Mouse (Mus musculus) spleen, adult 12 weeks (tissue): ENCODE data around the gene Stim1.
"Not testable (repeated sequence)": the region's sequence is repeated elsewhere in the genome, so short reads cannot be mapped to it uniquely, and the experiment has no call there.

Source experiments
- DNase-seq: peaks from one replicate; pipeline ENCODE4 v3.0.0; 2022; ENCODE audit warnings: low spot score

Stim1 gene

DNA sequence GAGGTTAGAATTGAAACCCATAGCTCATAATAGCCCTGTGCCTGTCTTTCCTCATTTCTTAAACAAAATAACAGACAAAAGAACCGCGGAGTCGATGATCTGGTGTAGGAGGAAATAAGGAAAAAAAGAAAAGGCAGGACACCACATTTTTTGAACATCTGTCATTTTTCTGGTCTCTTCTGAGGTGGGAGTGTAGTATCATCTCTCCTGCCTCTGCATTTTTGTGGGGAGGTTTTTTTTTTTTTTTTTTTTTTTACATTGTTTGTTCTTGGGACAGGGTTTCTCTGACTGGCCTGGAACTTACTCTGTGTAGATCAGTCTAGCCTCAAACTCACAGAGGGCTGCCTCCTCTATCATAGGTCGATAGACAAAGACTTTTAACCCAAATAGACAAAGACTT, 174.8 kb downstream of the Stim1 start:
- no peak for DNase-seq

DNA sequence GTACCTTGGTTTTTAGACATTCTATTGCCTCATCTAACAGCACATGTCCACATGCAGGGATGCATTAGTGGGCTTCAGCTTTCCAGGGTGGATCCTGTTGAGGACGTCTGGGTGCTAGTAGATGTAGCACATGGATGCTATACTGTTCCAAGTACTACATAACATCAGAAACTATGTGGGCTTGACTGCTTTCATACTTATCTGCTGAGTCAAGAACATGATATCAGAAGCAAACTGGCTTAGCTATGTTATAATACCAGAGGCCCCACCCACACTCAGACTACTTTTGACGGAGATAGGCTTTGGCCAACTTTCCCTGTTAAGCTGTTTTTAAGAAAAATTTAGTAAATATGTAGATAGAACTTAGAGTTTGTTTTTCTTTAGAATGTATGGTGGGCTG, 176.7 kb downstream of the Stim1 start:
- DNase-seq: peak; percentile 18

DNA sequence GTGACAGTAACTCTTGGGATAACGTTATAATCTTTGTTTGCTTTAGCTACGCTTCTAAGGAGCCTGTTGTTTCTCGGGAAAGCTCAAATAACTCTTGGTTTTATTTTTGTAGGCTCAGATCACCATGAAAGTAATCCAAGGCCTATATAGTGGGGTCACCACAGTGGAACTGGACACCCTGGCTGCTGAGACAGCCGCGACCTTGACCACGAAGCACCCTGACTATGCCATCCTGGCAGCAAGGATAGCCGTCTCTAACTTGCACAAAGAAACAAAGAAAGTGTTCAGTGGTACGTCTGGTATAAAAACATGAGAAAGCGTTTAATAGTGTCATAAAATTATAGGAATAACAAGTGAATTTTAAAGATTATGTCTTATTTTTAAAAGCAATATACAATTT, 178.8 kb downstream of the Stim1 start:
- no peak for DNase-seq

DNA sequence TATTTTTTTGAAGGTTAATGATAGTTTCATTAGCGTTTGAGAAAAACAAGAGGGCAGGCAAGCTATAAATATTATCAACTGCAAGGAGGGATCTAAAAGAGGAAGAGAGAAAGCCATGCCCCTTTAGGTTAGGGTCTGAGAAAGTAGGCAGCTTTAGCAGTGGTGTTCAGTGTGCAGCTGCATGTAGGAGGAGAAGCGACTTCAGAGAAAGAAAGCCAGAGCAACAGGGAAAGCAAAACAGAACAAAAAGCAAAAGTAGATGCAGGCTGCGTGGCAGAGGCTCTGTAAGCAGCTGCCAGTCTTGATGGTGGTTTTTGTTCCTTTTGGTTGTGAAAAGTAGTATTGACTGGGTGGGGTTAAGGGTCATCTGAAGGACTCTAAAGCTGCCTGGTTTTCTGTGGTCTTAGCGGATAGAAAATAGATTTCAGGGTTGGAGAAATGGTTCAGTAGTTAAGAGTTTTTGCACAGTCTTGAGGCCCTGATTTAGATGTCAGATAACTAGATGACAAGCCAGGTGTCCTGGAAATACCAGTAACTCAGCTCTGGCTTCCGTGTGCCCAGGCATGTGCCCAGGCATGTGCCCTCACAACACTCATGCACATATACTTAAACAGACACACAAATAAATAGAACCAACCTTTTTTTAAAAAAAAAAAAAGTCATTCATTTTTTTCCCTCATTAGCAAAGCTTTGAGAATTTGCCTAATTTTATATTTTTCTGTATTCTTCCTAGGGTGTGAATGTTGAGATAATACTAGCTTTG, 191.2 kb downstream of the Stim1 start:
- no peak for DNase-seq

DNA sequence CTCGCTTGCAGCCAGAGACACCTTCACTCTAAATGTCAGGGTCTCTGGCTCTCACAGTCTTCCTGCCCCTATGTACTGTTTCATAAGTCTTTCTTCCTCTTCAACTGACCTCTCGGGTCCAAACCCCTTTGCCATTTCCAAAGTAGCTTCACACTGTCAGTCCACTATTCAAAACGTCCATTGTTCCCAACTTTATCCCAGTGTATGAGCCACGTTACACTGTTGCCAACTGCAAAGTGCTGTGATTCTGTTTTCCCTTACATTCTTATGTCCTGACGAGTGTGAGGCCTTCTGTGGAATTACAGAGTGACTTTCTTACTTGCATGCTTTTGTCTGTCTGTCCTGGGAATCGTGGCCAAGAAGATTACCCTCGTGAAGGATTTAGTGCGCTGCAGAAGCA, 200.0 kb downstream of the Stim1 start:
- no peak for DNase-seq

DNA sequence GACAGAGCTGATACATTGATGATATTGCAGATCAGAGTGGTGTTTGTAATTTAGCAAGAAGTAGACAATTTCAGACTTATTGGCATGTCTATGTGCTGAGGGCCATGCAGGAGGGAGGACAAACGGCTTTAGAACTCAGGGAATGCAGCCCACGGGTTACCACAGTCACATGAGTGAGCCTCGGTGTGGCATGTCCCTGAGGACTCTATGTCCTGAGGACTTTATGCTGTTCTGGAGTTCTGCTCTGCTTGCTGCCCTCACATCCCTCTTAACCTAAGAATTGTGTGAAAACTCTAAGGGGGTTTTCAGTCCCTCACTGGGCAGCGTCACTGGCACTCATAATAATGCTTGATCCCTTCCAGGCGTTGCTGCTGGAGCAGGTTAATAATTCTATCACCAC, 205.1 kb downstream of the Stim1 start:
- no peak for DNase-seq

DNA sequence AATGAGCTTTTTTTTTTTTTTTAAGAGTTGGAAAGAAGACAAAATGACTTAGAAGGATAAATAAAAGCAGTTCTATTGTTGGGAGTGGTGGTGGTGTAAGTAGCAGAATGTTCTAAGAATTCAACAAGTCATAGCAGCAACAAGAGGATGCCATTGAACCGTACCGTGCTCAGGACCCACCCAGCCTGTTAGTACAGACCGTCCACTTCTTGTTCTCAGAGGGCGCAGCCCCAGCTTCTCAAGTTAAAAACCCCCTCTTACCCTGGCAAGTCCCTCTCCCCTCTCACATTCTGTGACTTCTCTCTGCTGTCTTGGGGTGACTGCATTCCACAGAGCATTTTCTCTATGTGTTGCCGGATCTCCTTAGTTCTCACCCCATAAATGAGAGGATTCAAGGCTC, 209.0 kb downstream of the Stim1 start:
- no peak for DNase-seq

DNA sequence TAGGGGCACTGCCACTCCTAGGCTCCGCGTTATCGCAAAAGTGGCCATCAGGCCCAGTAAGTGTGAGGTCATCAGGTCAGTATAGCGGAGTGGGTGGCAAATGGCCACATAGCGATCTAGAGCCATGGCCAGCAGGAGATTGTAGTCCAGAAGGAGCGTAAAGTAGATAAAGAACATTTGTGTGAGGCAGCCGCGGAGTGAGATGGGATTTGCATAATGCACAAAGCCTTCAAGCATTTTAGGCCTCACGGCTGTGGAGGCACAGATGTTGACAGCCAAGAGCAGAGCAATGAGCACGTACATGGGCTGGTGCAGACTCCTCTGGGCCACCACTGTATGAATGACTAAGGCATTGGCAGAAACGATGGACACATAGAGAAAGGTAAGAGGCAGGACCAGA, 209.8 kb downstream of the Stim1 start:
- no peak for DNase-seq

DNA sequence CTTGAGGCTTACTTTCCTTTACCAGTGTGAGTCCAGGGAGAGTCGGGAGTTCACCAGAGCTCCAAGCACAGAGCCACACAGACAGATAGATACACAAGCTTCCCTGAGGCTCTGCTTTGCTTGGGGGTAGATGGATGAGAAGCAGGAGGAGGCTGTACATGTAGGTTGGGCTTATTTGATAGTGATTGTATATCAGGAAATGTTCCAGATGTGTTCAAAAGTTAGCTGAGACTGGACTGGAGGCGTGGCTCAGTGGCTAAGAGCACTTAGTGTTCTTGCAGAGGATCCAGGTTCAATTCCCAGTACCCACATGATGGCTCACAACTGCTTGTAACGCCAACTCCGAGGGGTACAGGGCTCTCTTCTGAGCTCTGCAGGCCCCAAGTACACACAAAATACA, 210.8 kb downstream of the Stim1 start:
- DNase-seq: no peak

DNA sequence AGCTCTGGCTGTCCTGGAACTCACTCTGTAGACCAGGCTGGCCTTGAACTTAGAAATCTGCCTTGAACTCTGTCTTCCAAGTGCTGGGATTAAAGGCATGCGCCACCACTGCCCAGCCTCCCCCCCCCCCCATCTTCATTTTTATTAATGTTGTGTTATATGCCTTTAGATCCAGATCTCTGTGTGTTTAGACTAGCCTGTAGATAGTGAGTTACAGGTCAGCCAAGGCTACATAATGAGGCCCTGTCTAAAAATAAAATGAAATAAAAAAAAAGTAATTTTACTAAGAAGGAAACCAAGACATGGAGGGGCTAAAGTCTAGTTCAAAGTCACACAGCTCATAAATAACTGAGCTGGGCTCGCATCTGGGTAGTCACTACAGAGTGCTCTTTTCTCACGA, 211.3 kb downstream of the Stim1 start:
- DNase-seq: no peak

DNA sequence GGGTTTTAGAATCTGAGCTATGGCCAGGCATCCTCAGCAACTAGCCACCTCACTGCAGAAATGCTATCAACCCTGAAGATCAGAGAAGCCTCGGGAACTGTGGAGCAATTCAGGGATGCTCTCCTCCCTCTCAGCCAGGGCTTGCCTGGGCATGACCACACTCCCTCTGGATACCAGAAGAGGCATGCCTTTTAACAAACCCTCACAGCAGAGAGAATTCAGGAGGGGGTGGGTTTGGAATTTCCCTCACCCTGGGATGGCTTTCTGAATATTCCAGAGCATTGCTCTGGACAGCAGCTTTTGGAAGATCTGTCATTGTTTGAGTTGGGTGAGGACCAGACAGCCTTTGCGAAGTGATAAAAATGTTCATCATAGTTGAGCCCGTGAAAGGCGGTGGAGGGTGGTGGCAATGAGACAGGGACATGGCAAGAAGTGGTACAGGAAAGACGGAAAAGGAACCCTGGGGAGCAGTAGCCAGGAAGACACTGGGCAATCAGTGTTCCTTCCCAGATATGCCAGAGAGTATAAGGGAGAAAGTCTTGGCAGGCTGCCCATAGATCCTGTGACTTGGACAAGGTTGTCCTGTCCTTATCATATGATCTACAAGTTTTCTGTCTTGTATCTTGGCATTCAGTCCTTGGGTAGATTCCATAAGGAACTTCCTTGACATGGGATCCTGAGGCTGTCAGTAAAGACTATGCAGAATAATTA, 211.9 kb downstream of the Stim1 start:
- DNase-seq: no peak

DNA sequence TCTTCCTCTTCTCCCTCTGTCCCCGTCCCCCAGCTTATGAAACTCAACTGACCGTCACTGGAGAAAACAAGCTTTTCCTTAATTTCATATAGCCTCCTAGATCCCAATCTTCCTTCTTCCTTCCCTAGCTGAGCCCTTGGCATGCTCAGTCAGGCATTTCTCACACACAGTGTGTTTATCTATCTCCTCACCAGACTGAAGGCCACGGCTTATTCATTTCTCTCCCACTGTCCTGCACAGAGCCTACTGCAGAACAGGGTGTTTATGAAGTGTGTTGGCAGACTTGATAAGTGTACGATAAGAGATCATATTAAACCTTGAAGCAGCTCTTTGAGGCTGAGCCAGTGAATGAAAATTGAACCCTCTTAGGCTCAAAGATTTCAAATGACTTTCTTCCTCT, 213.2 kb downstream of the Stim1 start:
- no peak for DNase-seq

DNA sequence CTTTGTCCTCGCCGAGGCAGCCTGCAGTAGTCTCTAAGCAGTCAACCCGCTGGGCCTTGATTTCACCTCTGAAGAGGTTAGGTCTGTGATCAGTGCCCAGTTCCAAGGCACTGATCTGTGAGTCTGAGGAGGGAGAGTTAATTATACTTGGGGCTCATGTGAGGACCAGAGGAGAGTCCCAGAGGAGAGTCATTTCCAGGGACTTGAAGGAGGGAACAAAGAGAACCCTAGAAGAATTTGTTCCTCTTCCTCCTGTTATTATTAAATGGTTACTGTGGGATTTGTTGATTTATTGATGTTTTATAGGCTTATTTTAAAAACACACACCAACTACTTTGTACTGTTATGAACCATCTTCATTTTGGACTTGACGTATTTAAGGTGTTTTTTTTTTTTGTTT, 214.0 kb downstream of the Stim1 start, which contains the start of gene Olfr543:
TSS of gene Olfr543 (minus strand) at position 101 of the 400 bp plus-strand sequence.
- no peak for DNase-seq

DNA sequence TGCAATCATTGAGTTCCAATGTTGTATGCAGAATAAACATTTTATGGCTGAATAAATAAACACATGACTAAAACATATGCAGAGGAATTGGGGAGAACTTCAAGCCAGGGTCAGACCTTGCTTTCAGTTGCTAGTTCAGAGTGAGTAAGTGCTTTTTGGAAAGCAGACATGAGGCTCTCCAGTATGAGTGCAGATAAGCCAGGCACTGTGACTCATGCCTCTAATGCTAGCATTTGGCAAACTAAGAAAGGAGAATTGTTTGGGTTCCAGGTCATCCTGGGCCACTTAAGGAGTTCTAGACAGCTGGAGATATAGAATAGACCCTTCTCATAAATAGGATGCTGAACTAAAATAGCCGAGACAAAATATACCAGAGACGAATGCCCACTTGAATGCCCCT, 216.1 kb downstream of the Stim1 start:
- DNase-seq: no peak

DNA sequence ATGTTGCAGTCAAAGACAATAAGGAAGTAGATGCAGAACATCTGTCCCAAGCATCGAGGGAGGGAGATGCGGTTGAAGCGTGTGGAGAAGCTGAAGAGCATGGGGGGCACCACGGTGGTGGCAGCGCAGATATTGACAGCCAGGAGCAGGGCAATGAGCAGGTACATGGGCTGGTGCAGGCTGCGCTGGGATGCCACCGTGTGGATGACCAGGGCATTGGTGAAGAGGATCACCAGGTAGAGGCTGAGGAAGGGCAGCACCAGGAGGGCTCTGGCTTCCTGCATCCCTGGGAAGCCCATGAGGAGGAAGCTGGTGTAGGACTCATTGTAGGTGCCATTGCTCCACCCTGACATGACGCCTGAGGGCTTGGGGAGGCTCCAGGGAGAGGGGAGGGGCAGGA, 217.2 kb downstream of the Stim1 start:
- DNase-seq: not testable (repeated sequence)

DNA sequence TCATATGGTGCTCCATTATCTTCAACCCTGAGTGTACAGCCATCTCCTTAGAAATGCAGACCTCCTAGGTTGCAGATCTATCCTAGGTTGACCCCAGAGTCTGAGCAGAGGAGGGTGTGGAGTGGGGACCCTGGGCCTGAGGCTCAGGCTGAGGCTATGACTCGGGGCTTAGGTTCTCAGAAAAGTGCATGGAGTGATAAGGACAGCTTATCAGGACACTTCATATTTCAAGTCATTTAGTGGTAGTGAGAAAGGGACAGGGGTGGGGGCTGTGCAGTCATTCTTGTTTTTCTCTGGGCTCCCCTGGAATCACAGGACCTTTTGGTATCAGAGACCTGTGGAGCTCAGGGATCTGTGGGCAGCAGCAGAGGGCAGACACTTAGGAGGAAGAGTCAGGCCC, 218.5 kb downstream of the Stim1 start:
- DNase-seq: no peak
